Mouse (Mus musculus) CH12.LX (cell line): Measurements from ENCODE around the gene Rsph14. TPM values are rescaled to one million over a fixed set of nuclear protein-coding genes. Genes with fewer than 3 reads are reported as not detected.

Experiments
- DNase-seq: peaks from one replicate; pipeline ENCODE4 v3.0.0-alpha.2; 2013; ENCODE audit errors: extremely low read depth
- H3K27ac ChIP-seq: 2 replicates; pipeline ENCODE4 v1.5.1; 2012; ENCODE audit warnings: low read depth, mild to moderate bottlenecking, control low read depth, moderate library complexity; ENCODE audit not compliant: insufficient read depth
- H3K27me3 ChIP-seq: replicated peaks from 2 replicates; pipeline ENCODE3; 2012; ENCODE audit warnings: inconsistent platforms
- H3K36me3 ChIP-seq, 2 experiments: replicated peaks in 1 of 2; 2 replicates each; pipeline versions ENCODE3 to v1.6.1; 2012; ENCODE audit warnings: inconsistent platforms in 1 of 2, low read length in 1 of 2, mild to moderate bottlenecking in 1 of 2, mixed read lengths in 1 of 2, moderate library complexity in 1 of 2; ENCODE audit not compliant: control insufficient read depth in 1 of 2, insufficient read depth in 1 of 2
- H3K4me1 ChIP-seq, 2 experiments: 2 replicates each; pipeline ENCODE4 v1.6.1; 2012; ENCODE audit warnings: inconsistent platforms in 1 of 2, moderate library complexity in 1 of 2; ENCODE audit not compliant: insufficient read depth in 2 of 2, control insufficient read depth in 1 of 2
- H3K4me2 ChIP-seq: 2 replicates; pipeline ENCODE4 v1.6.1; 2012; ENCODE audit warnings: low read depth, mild to moderate bottlenecking, control low read depth; ENCODE audit not compliant: poor library complexity, insufficient read depth, severe bottlenecking
- H3K4me3 ChIP-seq, 3 experiments: fragments of 150-350 bp in 1 of 3; sonication (generic) in 1 of 3; replicated peaks in 1 of 3; 2 replicates each; pipeline versions ENCODE3 to v1.5.1; 2011 to 2012; ENCODE audit warnings: low read depth in 2 of 3, low read length in 2 of 3, mild to moderate bottlenecking in 2 of 3, moderate library complexity in 2 of 3, control low read depth in 1 of 3, improper control_type of control experiment in 1 of 3, inconsistent platforms in 1 of 3, mixed read lengths in 1 of 3; ENCODE audit not compliant: poor library complexity in 1 of 3
- H3K79me2 ChIP-seq: replicated peaks from 2 replicates; pipeline ENCODE4 v1.6.1; 2012; ENCODE audit warnings: mild to moderate bottlenecking, moderate library complexity; ENCODE audit not compliant: control insufficient read depth, poor library complexity, insufficient read depth, severe bottlenecking; ENCODE audit errors: extremely low read depth
- H3K9ac ChIP-seq: 2 replicates; pipeline ENCODE4 v1.6.1; 2012; ENCODE audit warnings: low read depth, mild to moderate bottlenecking, control low read depth, moderate library complexity; ENCODE audit not compliant: insufficient read depth
- H3K9me3 ChIP-seq: replicated peaks from 2 replicates; pipeline ENCODE3; 2012; ENCODE audit warnings: low read length, inconsistent platforms, mixed read lengths
- CHD1 ChIP-seq: IDR thresholded peaks from 2 replicates; pipeline ENCODE4 v1.6.1; 2012; ENCODE audit warnings: low read depth, low read length, improper control_type of control experiment, inconsistent platforms
- CHD2 ChIP-seq: IDR thresholded peaks from 2 replicates; pipeline ENCODE4 v1.6.1; 2011; ENCODE audit warnings: low read length, improper control_type of control experiment
- E2F4 ChIP-seq: IDR thresholded peaks from 2 replicates; pipeline ENCODE4 v1.6.1; 2011; ENCODE audit warnings: low read depth, low read length, improper control_type of control experiment; ENCODE audit not compliant: insufficient replicate concordance
- EP300 ChIP-seq: IDR thresholded peaks from 2 replicates; pipeline ENCODE4 v1.6.1; 2011; ENCODE audit warnings: low read length, improper control_type of control experiment
- ETS1 ChIP-seq: conservative IDR thresholded peaks from 2 replicates; pipeline ENCODE4 v1.6.1; 2012; ENCODE audit warnings: low read depth, mild to moderate bottlenecking, inconsistent platforms, low read length, improper control_type of control experiment, moderate library complexity
- HCFC1 ChIP-seq: IDR thresholded peaks from 2 replicates; pipeline ENCODE4 v1.6.1; 2012; ENCODE audit warnings: low read depth, mild to moderate bottlenecking, inconsistent platforms, low read length, improper control_type of control experiment
- IRF4 ChIP-seq: IDR thresholded peaks from 2 replicates; pipeline ENCODE4 v1.6.1; 2014; ENCODE audit warnings: low read depth, mild to moderate bottlenecking, inconsistent platforms, low read length, improper control_type of control experiment
- JUN ChIP-seq: IDR thresholded peaks from 2 replicates; pipeline ENCODE4 v1.6.1; 2011; ENCODE audit warnings: low read depth, mild to moderate bottlenecking, low read length, improper control_type of control experiment, moderate library complexity; ENCODE audit not compliant: insufficient read depth
- JUND ChIP-seq: conservative IDR thresholded peaks from 2 replicates; pipeline ENCODE4 v1.6.1; 2011; ENCODE audit warnings: low read depth, low read length, improper control_type of control experiment
- KAT2A ChIP-seq: IDR thresholded peaks from 2 replicates; pipeline ENCODE4 v1.6.1; 2012; ENCODE audit warnings: low read length, improper control_type of control experiment, inconsistent platforms; ENCODE audit not compliant: insufficient replicate concordance
- MAFK ChIP-seq: IDR thresholded peaks from 2 replicates; pipeline ENCODE4 v1.6.1; 2011; ENCODE audit warnings: low read length, improper control_type of control experiment; ENCODE audit not compliant: insufficient replicate concordance
- MAZ ChIP-seq: IDR thresholded peaks from 2 replicates; pipeline ENCODE4 v1.6.1; 2012; ENCODE audit warnings: low read depth, mild to moderate bottlenecking, inconsistent platforms, low read length, improper control_type of control experiment, moderate library complexity
- MEF2A ChIP-seq: IDR thresholded peaks from 2 replicates; pipeline ENCODE4 v1.6.1; 2014; ENCODE audit warnings: low read depth, mild to moderate bottlenecking, inconsistent platforms, low read length, improper control_type of control experiment, borderline replicate concordance
- MXI1 ChIP-seq: IDR thresholded peaks from 2 replicates; pipeline ENCODE4 v1.6.1; 2011; ENCODE audit warnings: mild to moderate bottlenecking, low read depth, low read length, improper control_type of control experiment
- NELFE ChIP-seq: IDR thresholded peaks from 2 replicates; pipeline ENCODE4 v1.6.1; 2011; ENCODE audit warnings: low read depth, low read length, improper control_type of control experiment
- NRF1 ChIP-seq: IDR thresholded peaks from 2 replicates; pipeline ENCODE4 v1.6.1; 2014; ENCODE audit warnings: low read depth, mild to moderate bottlenecking, inconsistent platforms, low read length, improper control_type of control experiment, moderate library complexity
- PAX5 ChIP-seq: IDR thresholded peaks from 2 replicates; pipeline ENCODE4 v1.6.1; 2012; ENCODE audit warnings: low read length, inconsistent platforms, mixed read lengths
- POLR2A ChIP-seq: IDR thresholded peaks from 2 replicates; pipeline ENCODE4 v1.6.1; 2011; ENCODE audit warnings: low read depth, mild to moderate bottlenecking, improper control_type of control experiment, low read length
- POLR2AphosphoS2 ChIP-seq: IDR thresholded peaks from 2 replicates; pipeline ENCODE4 v1.6.1; 2011; ENCODE audit warnings: low read depth, low read length, improper control_type of control experiment
- RAD21 ChIP-seq: IDR thresholded peaks from 2 replicates; pipeline ENCODE4 v1.6.1; 2011; ENCODE audit warnings: low read depth, mild to moderate bottlenecking, low read length, improper control_type of control experiment, moderate library complexity
- RCOR1 ChIP-seq: conservative IDR thresholded peaks from 2 replicates; pipeline ENCODE4 v1.6.1; 2012; ENCODE audit warnings: low read depth, mild to moderate bottlenecking, inconsistent platforms, low read length, improper control_type of control experiment
- SIN3A ChIP-seq: IDR thresholded peaks from 2 replicates; pipeline ENCODE4 v1.6.1; 2012; ENCODE audit warnings: low read length, improper control_type of control experiment, inconsistent platforms
- SMC3 ChIP-seq: IDR thresholded peaks from 2 replicates; pipeline ENCODE4 v1.6.1; 2011; ENCODE audit warnings: low read depth, low read length, improper control_type of control experiment
- TBP ChIP-seq: conservative IDR thresholded peaks from 2 replicates; pipeline ENCODE4 v1.6.1; 2011; ENCODE audit warnings: low read depth, low read length, improper control_type of control experiment
- TCF12 ChIP-seq: IDR thresholded peaks from 2 replicates; pipeline ENCODE4 v1.6.1; 2014; ENCODE audit warnings: low read depth, mild to moderate bottlenecking, inconsistent platforms, low read length, improper control_type of control experiment
- USF1 ChIP-seq: IDR thresholded peaks from 2 replicates; pipeline ENCODE4 v1.6.1; 2014; ENCODE audit warnings: low read depth, mild to moderate bottlenecking, inconsistent platforms, low read length, improper control_type of control experiment
- USF2 ChIP-seq: conservative IDR thresholded peaks from 2 replicates; pipeline ENCODE4 v1.6.1; 2011; ENCODE audit warnings: low read depth, low read length, improper control_type of control experiment
- ZC3H11A ChIP-seq: IDR thresholded peaks from 2 replicates; pipeline ENCODE4 v1.6.1; 2012; ENCODE audit warnings: low read depth, mild to moderate bottlenecking, inconsistent platforms, low read length, improper control_type of control experiment
- ZKSCAN1 ChIP-seq: IDR thresholded peaks from 2 replicates; pipeline ENCODE4 v1.6.1; 2012; ENCODE audit warnings: low read depth, inconsistent platforms, low read length, improper control_type of control experiment, borderline replicate concordance
- ZMIZ1 ChIP-seq: IDR thresholded peaks from 2 replicates; pipeline ENCODE4 v1.6.1; 2012; ENCODE audit warnings: low read depth, mild to moderate bottlenecking, inconsistent platforms, low read length, improper control_type of control experiment
- ZNF384 ChIP-seq: IDR thresholded peaks from 2 replicates; pipeline ENCODE4 v1.6.1; 2012; ENCODE audit warnings: low read depth, low read length, improper control_type of control experiment, inconsistent platforms
- dilution Hi-C: fragments of 300-500 bp; cut with MboI; formaldehyde crosslinking; loops from 2 replicates; pipeline ENCODE4 v1.14.3; 2020; ENCODE audit warnings: low sequenced_read_pairs; ENCODE audit not compliant: extremely low pct_unique_long_range_greater_than_20kb, extremely low pct_ligation_motif_present
- in situ Hi-C: fragments of 300-500 bp; cut with MboI; formaldehyde crosslinking; loops from 3 replicates; pipeline ENCODE4 v1.14.3; 2019; ENCODE audit warnings: low sequenced_read_pairs, low pct_ligation_motif_present, low pct_unique_long_range_greater_than_20kb, mixed read lengths
- polyA plus RNA-seq: library from polyadenylated mRNA; unstranded; fragments of >175 nt; gene quantifications from 2 replicates; pipeline ENCODE4 v1.2.1, GENCODE M21; 2012; ENCODE audit warnings: low read depth; ENCODE audit not compliant: insufficient read length
- total RNA-seq, 2 experiments: library from RNA; depleted of rRNA; stranded (reverse); fragments of 300-350 nt in 1 of 2; fragments of >200 nt in 1 of 2; gene quantifications; 2 replicates each; pipeline ENCODE4 v1.2.3; 2012 to 2014

The Rsph14 gene
- total and polyA plus RNA-seq, 3 experiments = not detected

DNA sequence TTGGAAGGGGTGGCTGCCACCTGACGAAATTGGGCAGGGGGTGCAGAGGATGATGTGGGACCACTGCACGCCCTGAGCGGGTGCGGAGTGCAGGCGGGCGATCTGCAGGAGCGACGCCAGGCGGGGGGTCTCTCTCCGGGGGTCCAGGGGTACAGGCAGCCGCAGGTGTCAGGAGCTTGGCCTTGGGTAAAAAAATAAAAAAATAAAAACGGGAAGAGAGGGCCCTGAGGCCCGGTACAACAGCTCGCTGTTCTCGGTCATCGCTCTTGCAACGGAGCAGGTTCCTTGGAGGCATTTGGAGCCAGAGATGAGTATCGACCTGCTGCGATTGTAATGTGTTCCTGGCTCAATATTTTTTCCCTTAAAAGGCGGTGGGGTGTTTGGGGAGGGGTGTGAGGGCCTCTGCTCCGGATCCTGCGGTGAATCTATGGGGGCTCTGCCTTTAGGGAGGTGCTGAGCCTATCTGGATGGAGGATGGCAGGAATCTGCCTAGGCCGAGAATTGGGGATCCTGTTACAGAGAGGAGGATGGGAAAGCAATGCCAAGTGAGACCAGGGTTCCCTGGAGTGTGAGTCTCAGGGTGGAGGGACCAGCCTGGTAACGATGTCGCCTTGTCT, 64.6 kb downstream of the Rsph14 start:
- peak overlapping the region; percentile 53 for H3K9ac ChIP-seq
- H3K4me1 ChIP-seq = peaks cover 37 to 71% of the 10 kb centered on the region in 2 experiments
- H3K27ac ChIP-seq = no peak overlapping the region
- dilution Hi-C loops = no loop called here
- H3K9me3 ChIP-seq = no peaks in the 10 kb centered on the region
- no peak for DNase-seq
- H3K36me3 ChIP-seq = peaks cover 0 to 4% of the 10 kb centered on the region in 2 experiments
- peak overlapping the region; percentile 29 for H3K4me2 ChIP-seq
- H3K79me2 ChIP-seq = peaks cover 32% of the 10 kb centered on the region
- H3K4me3 ChIP-seq = peak overlapping the region; percentile 40 to 89 (median 57)
- TF ChIP-seq ZMIZ1 = no peak
- TF ChIP-seq ZNF384 = no peak
- in situ Hi-C loops = no loop called here
- H3K27me3 ChIP-seq = peaks cover 8% of the 10 kb centered on the region

DNA sequence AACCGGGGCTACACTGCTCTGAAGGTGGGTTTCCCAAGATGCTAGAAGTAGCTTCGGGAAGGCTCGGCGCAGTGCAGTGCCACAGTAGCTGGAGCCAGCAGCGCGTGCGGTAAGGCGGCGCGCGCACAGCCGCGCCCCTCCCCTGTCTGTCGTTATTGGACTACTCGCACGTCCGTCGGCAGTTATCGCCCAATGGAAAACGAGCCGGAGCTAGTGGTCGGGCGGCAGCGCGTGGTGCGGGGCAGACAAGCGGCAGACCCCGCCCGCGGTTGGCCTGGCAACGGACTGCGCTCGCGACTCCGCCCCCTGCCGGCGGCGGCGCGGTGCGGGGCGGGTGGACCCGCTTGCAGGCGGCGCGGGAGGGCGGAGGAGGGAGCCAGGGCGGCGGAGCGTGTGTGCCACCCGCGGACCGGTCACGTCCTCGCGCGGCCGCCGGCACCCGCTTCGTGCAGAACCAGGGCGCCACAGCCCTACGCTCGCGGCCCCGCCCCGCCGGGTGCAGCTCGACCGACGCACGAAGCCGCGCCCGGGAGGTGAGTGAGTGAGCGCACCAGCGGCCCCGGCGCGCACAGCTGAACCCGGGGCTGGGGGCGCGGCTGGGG, 65.4 kb downstream of the Rsph14 start, which contains the start of gene Gnaz:
Gene Gnaz (plus strand): TSS at position 328 of the 602 bp plus-strand sequence.
- H3K79me2 ChIP-seq = peaks cover 32% of the 10 kb centered on the region
- peak within 1 kb of the TSS; percentile 40 to 89 (median 57) for H3K4me3 ChIP-seq
- H3K4me1 ChIP-seq = peaks cover 35 to 74% of the 10 kb centered on the region in 2 experiments
- peak within 1 kb of the TSS; percentile 88 for H3K4me2 ChIP-seq
- DNase-seq = peak; percentile 92
- in situ Hi-C loops = no loop called here
- no peaks in the 10 kb centered on the region for H3K36me3 ChIP-seq
- H3K27ac ChIP-seq = peak within 1 kb of the TSS; percentile 25; the same call in 1 of the 2 replicates
- H3K9ac ChIP-seq = peak within 1 kb of the TSS; percentile 53
- dilution Hi-C loops = no loop called here
- peaks cover 4% of the 10 kb centered on the region for H3K9me3 ChIP-seq
- peaks cover 8% of the 10 kb centered on the region for H3K27me3 ChIP-seq
- TF ChIP-seq ZNF384 = no peak
- TF ChIP-seq ETS1 = no peak
- TF ChIP-seq ZKSCAN1 = no peak
- no peak for TF ChIP-seq ZC3H11A
- no peak for TF ChIP-seq KAT2A
- no peak for TF ChIP-seq MAFK
- peak; percentile 91 for TF ChIP-seq CHD2
- TF ChIP-seq TCF12 = peak; percentile 50
- TF ChIP-seq EP300 = no peak
- TF ChIP-seq NELFE = 0 out of 2 replicates have a peak, but pooled peaks have one; percentile 22
- peak; percentile 46; the same call in 1 of the 2 replicates for TF ChIP-seq HCFC1
- TF ChIP-seq USF2 = no peak
- TF ChIP-seq ZMIZ1 = no peak
- TF ChIP-seq JUND = no peak
- no peak for TF ChIP-seq MAZ
- no peak for TF ChIP-seq PAX5
- TF ChIP-seq MXI1 = peak; percentile 92
- 0 out of 2 replicates have a peak, but pooled peaks have one; percentile 45 for TF ChIP-seq MEF2A
- no peak; the same call in 1 of the 2 replicates for TF ChIP-seq USF1
- no peak for TF ChIP-seq RCOR1
- TF ChIP-seq IRF4 = no peak; the same call in 1 of the 2 replicates
- TF ChIP-seq JUN = no peak
- TF ChIP-seq POLR2AphosphoS2 = no peak
- no peak for TF ChIP-seq SIN3A
- TF ChIP-seq TBP = no peak
- peak; percentile 58 for TF ChIP-seq POLR2A
- TF ChIP-seq SMC3 = no peak
- no peak for TF ChIP-seq CHD1
- no peak for TF ChIP-seq RAD21
- TF ChIP-seq NRF1 = peak; percentile 83
- 0 out of 2 replicates have a peak, but pooled peaks have one; percentile 57 for TF ChIP-seq E2F4
